Mouse (Mus musculus) ES-Bruce4 (cell line): ENCODE data around the gene Rpl10.

Experiments
- CTCF ChIP-seq: IDR thresholded peaks from one replicate; pipeline ENCODE4 v1.8.1; 2011; ENCODE audit warnings: low read depth, low read length
- POLR2A ChIP-seq: IDR thresholded peaks from one replicate; pipeline ENCODE4 v1.8.1; 2011; ENCODE audit warnings: low read length; ENCODE audit not compliant: insufficient read depth

GRCm38 (mm10) chrX:74244614-74245083, 26.0 kb upstream of the Rpl10 start:
- TF ChIP-seq POLR2A (no peak), CTCF (no peak)
